Mouse (Mus musculus): ENCODE measurements around the gene Agtpbp1. TPM values are rescaled to one million over a fixed set of nuclear protein-coding genes. Genes with fewer than 3 reads are reported as not detected.

Agtpbp1 gene
- total RNA-seq, 2 experiments from 2014 or later, result 35.8 to 41.9 TPM

DNA sequence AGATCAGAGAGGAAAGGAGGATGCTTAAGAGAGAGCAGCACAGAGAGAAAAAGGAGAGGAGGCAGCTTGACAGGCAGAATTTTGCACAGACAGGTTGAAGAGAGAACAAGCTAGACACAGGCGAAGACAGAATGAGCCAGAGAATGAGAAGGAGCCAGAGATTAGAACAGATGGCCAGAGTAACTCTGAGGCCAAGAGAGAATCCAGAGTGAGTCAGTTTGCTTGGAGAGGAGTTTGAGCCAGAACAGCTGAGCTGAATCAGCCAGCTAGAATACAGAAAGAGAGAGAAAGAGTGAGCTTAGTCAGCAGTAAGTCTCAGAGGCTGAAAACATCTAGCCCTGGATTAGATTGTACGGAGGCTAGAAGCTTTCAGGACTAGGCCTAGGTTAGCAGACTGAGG, 12.5 kb downstream of the Agtpbp1 start:
- DNase-seq, result peak in 1 of 2 experiments; percentile 27

DNA sequence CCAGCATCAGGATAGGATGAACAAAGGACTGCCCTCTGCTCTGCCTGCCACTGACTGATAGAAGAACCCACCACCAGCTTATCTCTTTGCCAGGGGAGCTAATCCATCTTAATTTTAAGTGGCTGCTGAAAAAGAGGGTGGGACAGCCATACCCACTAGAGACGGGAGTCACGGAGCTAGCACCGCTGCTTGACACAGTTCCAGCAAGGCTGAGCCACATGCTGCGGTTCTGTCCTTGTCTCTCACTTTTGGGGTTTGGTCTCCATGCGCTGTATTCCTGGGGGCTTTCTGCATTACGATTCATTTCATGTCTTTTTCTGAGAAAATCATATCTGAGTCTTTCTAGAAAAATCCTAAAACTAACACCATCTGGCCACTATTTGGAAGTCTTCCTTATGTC, 13.9 kb downstream of the Agtpbp1 start:
- DNase-seq, result no peak

DNA sequence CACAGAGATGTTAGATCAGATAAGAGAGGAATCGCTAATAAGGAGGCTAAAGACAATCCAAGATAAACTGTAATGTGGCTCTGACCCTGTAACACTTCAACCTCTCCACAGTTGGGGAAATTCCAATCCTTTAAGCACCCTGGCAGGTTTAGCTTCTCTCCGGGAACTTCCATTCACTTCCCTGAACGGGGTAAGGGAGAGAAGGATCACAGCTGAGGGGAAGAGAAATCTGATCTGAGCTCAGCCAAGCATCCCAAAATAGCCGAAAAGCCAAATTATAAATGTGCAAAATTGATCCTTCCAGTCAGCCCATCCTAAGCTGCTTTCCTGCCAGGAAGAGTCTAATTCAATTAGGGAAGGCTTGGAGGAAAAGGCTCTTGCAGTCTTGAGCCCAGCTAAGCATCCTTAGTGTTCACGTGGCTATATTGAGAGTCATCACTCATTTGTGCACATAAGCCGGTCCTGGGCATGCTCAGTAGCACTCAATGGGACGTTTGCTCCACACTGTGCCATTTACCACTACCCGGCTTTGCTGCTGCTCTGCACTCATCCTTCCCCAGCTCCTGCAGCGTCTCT, 19.0 kb downstream of the Agtpbp1 start:
- DNase-seq, result no peak

GRCm38 (mm10) chr13:59564923-59565322, 20.1 kb downstream of the Agtpbp1 start:
- DNase-seq, result no peak

DNA sequence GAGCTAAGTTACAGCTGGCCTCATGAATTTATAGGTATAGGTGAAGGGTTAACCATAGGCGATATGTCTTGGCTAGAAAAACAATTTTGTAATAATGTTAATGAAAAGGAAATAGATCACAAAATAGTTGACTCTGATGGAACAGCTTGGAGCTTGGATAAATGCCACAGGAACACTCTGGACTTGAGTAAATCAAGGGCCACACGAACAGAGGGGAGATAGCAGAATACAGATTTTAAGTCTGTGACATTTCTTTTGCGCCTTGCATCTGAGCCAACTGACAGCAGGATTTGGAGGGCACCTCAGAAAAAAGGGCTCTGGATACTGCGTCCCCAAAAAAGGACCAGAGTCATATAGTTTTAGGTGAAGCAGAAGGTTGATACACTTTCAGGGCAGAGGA, 20.5 kb downstream of the Agtpbp1 start:
- no peak for DNase-seq

DNA sequence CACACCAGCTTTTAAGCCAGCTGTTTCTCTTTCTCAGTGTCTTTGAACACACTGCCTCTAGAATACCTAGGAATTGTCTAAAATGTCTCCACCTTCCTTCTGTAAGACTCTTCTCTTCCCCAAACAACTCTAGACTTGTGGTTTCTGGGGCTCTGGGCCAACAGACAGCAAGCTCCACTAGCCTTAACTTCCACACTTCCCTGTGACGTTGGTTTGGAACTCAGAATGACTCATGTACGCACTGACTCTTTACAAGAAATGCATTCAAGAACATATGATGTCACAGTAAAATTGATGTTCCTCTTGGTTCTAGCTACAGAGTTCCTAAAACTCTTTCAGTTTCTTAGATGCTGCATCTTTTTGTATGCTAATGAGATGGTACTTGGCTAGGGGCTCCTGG, 22.6 kb downstream of the Agtpbp1 start:
- no peak for DNase-seq

GRCm38 (mm10) chr13:59558776-59559175, 26.3 kb downstream of the Agtpbp1 start:
- DNase-seq, result no peak

GRCm38 (mm10) chr13:59557185-59557985, 27.6 kb downstream of the Agtpbp1 start:
- peak; percentile 94 to 97 for DNase-seq

DNA sequence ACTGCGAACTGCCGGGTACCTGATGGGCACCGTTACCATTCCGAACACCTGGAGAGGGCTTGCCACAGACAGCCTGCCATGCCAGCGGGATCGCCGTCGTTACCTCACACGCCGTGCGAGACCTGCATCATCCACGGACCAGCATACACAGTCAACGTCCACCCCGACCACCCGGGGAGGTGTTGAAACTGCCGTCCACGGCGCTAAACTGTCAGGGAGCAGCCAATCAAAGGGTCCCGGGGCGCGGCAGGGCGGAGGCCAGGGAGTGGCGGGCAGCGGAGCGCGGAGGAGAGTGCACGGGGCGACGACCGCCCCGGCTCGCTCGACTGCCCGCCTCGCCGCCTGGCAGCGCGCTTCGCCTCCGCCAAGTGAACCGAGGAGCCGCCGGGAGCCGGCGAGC, 28.4 kb downstream of the Agtpbp1 start:
- peak; percentile 66 to 70 for DNase-seq

DNA sequence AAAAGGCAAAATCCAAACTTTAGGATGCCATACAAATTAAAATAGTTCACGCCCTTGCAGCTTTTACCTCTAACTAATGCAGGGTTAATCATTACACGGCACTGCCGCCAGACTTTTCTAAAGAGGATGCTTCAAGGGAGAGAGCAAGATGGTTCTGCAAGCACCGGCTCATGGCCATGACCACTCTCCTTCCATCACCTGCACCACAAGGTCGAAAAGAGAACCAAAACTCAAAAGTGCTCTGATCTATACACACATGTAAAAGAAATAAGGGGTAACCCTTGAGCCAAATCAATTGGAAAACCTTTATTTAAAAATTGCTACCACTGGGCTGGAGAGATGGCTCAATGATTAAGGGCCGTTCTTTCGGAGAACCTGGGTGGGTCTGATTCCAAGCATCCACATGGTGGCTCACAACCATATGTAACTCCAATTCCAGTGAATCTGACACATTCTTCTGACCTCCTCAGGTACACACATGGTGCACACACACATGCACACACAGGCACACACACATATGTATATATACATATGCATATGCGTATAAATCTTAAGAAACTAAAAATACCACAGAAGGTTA, 29.3 kb downstream of the Agtpbp1 start:
- DNase-seq, result no peak

GRCm38 (mm10) chr13:59554772-59555505, 30.1 kb downstream of the Agtpbp1 start:
- no peak for DNase-seq

- DNase-seq, result no peak
Measured at GRCm38 (mm10) chr13:59552751-59553150, 32.3 kb downstream of the Agtpbp1 start.

DNA sequence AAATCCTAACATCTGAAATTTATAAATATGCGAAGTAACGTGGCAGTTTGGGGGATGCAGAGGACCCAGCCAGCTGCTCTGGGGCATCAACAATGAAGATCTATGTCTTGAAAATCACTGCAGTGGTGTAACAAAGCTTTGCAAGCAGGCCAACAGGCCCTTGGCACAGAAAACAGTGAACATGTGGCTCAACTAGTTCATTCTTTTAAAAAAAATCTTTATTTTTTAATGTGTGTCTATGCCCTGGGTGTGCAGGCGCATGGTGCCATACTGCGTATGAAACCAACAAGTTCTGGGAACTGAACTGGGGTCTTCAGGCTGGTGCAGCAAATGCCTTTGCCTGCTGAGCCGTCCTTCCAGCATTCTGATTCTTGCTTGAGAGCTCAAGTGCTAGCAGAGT, 32.7 kb downstream of the Agtpbp1 start:
- no peak for DNase-seq

DNA sequence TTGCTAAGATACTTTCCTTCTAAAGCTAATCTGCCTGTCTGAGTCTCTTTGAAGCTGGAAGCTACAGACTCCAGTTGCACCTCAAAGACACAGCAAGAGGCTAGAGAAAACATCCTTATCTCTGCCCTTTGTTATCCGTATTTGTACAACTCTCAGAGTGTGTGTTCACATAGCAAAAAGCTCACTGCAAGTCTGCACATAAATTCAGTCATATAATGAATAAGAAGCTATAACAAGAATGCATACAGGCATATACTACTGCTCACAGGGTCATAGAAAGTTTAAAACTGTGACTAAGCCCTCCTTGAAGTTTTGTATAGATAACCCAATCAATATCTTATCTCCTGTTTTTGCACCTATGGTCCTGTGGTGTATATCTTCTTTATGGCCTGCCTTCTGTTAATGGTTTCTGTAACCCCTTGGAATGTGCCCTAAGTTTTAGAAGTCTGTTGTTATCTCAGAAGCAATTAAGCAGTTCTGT, 35.7 kb downstream of the Agtpbp1 start:
- DNase-seq, result no peak

GRCm38 (mm10) chr13:59547716-59548115, 37.3 kb downstream of the Agtpbp1 start:
- DNase-seq, result peak in 1 of 2 experiments; percentile 10

DNA sequence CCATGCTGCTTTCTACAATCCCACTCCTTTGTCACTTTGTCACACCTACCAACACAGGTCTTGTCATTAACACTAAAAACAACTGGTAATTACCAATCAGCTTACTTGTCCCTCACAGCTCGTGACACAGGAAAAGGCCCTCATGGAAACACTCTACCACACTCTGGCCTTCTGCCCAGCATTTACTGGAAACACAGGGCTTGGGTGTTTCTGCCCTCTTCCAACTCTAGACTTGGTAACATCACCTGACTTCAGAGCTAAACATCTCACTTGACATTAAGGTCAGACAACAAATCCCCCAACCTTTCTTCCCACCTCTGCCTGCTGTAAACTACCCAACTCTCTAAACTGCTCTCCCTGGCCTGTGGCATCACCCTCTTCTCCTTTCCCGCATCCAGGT, 37.9 kb downstream of the Agtpbp1 start:
- DNase-seq, result no peak

GRCm38 (mm10) chr13:59542411-59542810, 42.6 kb downstream of the Agtpbp1 start:
- no peak for DNase-seq

GRCm38 (mm10) chr13:59540030-59540429, 45.0 kb downstream of the Agtpbp1 start:
- no peak for DNase-seq

GRCm38 (mm10) chr13:59538661-59539060, 46.4 kb downstream of the Agtpbp1 start:
- no peak for DNase-seq

DNA sequence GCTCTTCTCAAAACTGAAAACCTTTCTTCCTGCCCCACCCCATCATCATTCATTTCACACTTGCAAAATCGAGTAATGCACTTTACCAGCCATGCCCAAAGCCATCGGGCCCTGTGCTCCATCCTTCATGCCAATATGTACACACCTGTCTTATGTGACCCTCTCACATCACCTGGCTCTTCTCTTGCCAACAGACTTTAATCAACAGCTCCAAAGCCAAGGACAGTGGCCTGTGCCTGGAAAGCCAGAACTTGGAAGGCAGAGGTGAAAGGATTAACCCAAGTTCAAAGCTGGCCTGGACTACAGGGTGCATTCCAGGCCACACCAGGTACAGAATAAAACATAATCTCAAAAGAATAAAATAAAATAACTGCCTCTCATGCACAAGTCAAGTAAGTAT, 48.4 kb downstream of the Agtpbp1 start:
- no peak for DNase-seq

GRCm38 (mm10) chr13:59535746-59536145, 49.3 kb downstream of the Agtpbp1 start:
- no peak for DNase-seq

DNA sequence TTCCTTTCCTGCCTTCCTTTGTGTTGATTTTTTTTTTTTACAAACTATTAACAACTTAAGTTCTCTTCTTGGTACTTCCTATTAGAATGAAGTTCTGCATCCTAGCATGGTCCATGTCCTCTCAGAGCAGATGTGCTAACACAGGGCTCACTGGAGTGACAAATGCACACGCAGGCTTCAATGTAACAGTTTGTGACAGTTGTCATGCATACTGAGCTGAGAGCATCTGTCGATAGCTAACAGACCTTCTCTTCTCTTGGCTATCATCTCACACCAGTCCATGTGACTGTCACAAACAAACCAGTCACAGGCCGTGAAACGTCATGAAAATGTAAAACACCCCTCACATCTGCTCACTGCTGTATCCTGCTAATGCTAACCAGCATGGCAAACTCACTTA, 50.7 kb downstream of the Agtpbp1 start:
- DNase-seq, result no peak

- DNase-seq, result no peak
Measured at GRCm38 (mm10) chr13:59533331-59533730, 51.7 kb downstream of the Agtpbp1 start.

Measured in adrenal gland, postnatal 36 days (tissue).